Mouse (Mus musculus) heart, adult 8-10 months (tissue): Measurements from ENCODE around the gene Hist1h2ac. TPM values are rescaled to one million over a fixed set of nuclear protein-coding genes. Genes with fewer than 3 reads are reported as not detected.

ENCODE experiments used
- DNase-seq: peaks from one replicate; pipeline ENCODE4 v3.0.0; 2022; ENCODE audit warnings: low spot score
- microRNA-seq: library from miRNA; unstranded; fragments of <30 nt; microRNA quantifications from one replicate; pipeline ENCODE4 v1.2.0, GENCODE M21; 2022
- total RNA-seq, 4 experiments: library from RNA; stranded (reverse); gene quantifications; 2 replicates each; pipeline ENCODE4 v1.2.4; 2022

Hist1h2ac gene
- total RNA-seq, 4 experiments from 2014 or later = 1.1 to 1.6 (median 1.3) TPM

- DNase-seq = no peak
These were observed 23.9 kb downstream of the Hist1h2ac start for GRCm38 (mm10) chr13:23659636-23660366.

Small RNA genes within 50 kb of the gene (microRNA-seq; reads per million reads assigned to microRNA genes)
- gene Gm44350 = not detected

Other genes starting within 250 kb of the Hist1h2ac start
- gene Btn1a1, start 218.0 kb downstream of the Hist1h2ac start, total RNA-seq = not detected
- not detected for gene Btn2a2, start 195.1 kb downstream of the Hist1h2ac start, total RNA-seq
- gene Hist1h4h, start 152.9 kb downstream of the Hist1h2ac start, total RNA-seq = 100 to 1,000 TPM; 231 to 254 (median 246) TPM
- gene Hist1h2af, start 150.0 kb downstream of the Hist1h2ac start, total RNA-seq = 10 to 100 TPM in 1 of 4 experiments, 1 to 10 TPM in 3; 2.4 to 17.9 (median 5.5) TPM
- 1 to 10 TPM; 3.4 to 5.0 (median 3.8) TPM for gene Hist1h3g, start 148.5 kb downstream of the Hist1h2ac start, total RNA-seq
- 1 to 10 TPM in 2 of 4 experiments, under 1 TPM in 2; 0.91 to 1.3 (median 1.1) TPM for gene Hist1h2bh, start 140.6 kb downstream of the Hist1h2ac start, total RNA-seq
- 1 to 10 TPM; 4.6 to 6.3 (median 5.7) TPM for gene Hist1h3f, start 139.9 kb downstream of the Hist1h2ac start, total RNA-seq
- gene Hist1h4f, start 132.3 kb downstream of the Hist1h2ac start, total RNA-seq = 10 to 100 TPM; 18.8 to 31.0 (median 26.5) TPM
- gene Hist1h1d, start 130.7 kb downstream of the Hist1h2ac start, total RNA-seq = 1 to 10 TPM; 1.2 to 1.5 (median 1.4) TPM
- gene Hist1h3e, start 121.6 kb downstream of the Hist1h2ac start, total RNA-seq = 10 to 100 TPM; 13.1 to 17.7 (median 13.5) TPM
- gene Hist1h2ae, start 112.7 kb downstream of the Hist1h2ac start, total RNA-seq = 1 to 10 TPM in 3 of 4 experiments, not detected in 1; 1.4 to 4.9 (median 1.6) TPM
- 10 to 100 TPM; 18.1 to 34.4 (median 24.0) TPM for gene Hist1h2bg, start 112.6 kb downstream of the Hist1h2ac start, total RNA-seq
- 10 to 100 TPM in 2 of 4 experiments, 1 to 10 TPM in 2; 5.9 to 13.7 (median 10.7) TPM for gene Hist1h2bf, start 109.8 kb downstream of the Hist1h2ac start, total RNA-seq
- 1 to 10 TPM; 1.8 to 4.3 (median 2.7) TPM for gene Hist1h2ad, start 109.6 kb downstream of the Hist1h2ac start, total RNA-seq
- 1 to 10 TPM; 1.1 to 4.0 (median 2.0) TPM for gene Hist1h3d, start 108.2 kb downstream of the Hist1h2ac start, total RNA-seq
- 10 to 100 TPM; 42.4 to 50.0 (median 46.1) TPM for gene Hist1h4d, start 102.3 kb downstream of the Hist1h2ac start, total RNA-seq
- 10 to 100 TPM; 11.6 to 13.8 (median 12.6) TPM for gene Hist1h2be, start 62.8 kb downstream of the Hist1h2ac start, total RNA-seq
- 10 to 100 TPM; 27.4 to 44.8 (median 35.5) TPM for gene Hist1h1e, start 61.4 kb downstream of the Hist1h2ac start, total RNA-seq
- gene Hist1h2bc, start 251 bp upstream of the Hist1h2ac start, total RNA-seq = 10 to 100 TPM; 74.6 to 82.2 (median 76.6) TPM
- gene Hist1h1t, start 11.9 kb upstream of the Hist1h2ac start, total RNA-seq = under 1 TPM in 1 of 4 experiments, not detected in 3; 0.30 TPM
- 10 to 100 TPM; 37.9 to 55.9 (median 45.3) TPM for gene Hist1h4c, start 14.5 kb upstream of the Hist1h2ac start, total RNA-seq
- gene Hfe, start 26.9 kb upstream of the Hist1h2ac start, total RNA-seq = 10 to 100 TPM; 58.1 to 66.0 (median 61.5) TPM
- 100 to 1,000 TPM; 145 to 209 (median 187) TPM for gene Hist1h1c, start 54.9 kb upstream of the Hist1h2ac start, total RNA-seq
- 1 to 10 TPM in 2 of 4 experiments, under 1 TPM in 1, not detected in 1; 0.82 to 5.6 (median 2.3) TPM for gene Hist1h3c, start 61.7 kb upstream of the Hist1h2ac start, total RNA-seq
- gene Hist1h2bb, start 62.8 kb upstream of the Hist1h2ac start, total RNA-seq = 1 to 10 TPM; 2.6 to 6.9 (median 4.0) TPM
- gene Hist1h2ab, start 67.2 kb upstream of the Hist1h2ac start, total RNA-seq = 1 to 10 TPM in 3 of 4 experiments, not detected in 1; 2.4 to 8.4 (median 4.0) TPM
- gene Hist1h3b, start 68.3 kb upstream of the Hist1h2ac start, total RNA-seq = 10 to 100 TPM in 1 of 4 experiments, 1 to 10 TPM in 3; 2.4 to 16.9 (median 4.5) TPM
- 1 to 10 TPM; 5.4 to 9.6 (median 6.8) TPM for gene Hist1h4b, start 73.1 kb upstream of the Hist1h2ac start, total RNA-seq
- gene Hist1h4a, start 77.3 kb upstream of the Hist1h2ac start, total RNA-seq = 10 to 100 TPM in 1 of 4 experiments, 1 to 10 TPM in 3; 4.1 to 10.2 (median 5.4) TPM
- gene Hist1h3a, start 78.4 kb upstream of the Hist1h2ac start, total RNA-seq = 1 to 10 TPM; 1.8 to 10.0 (median 6.6) TPM
- gene Hist1h1a, start 79.7 kb upstream of the Hist1h2ac start, total RNA-seq = 1 to 10 TPM; 3.3 to 5.0 (median 4.0) TPM
- not detected for gene Trim38, start 86.0 kb upstream of the Hist1h2ac start, total RNA-seq
- not detected for gene Slc17a2, start 123.0 kb upstream of the Hist1h2ac start, total RNA-seq
- not detected for gene Slc17a3, start 155.5 kb upstream of the Hist1h2ac start, total RNA-seq
- not detected for gene Slc17a1, start 183.8 kb upstream of the Hist1h2ac start, total RNA-seq
- not detected for gene Slc17a4, start 231.1 kb upstream of the Hist1h2ac start, total RNA-seq